Mouse (Mus musculus): ENCODE results near the gene Pde7b. TPM values are rescaled to one million over a fixed set of nuclear protein-coding genes. Genes with fewer than 3 reads are reported as not detected.
A peak's percentile ranks its signal among the peaks of the same experiment; 100 is the strongest.

Pde7b gene
- total RNA-seq, 2 experiments from 2014 or later = 3.8 to 5.2 TPM

DNA sequence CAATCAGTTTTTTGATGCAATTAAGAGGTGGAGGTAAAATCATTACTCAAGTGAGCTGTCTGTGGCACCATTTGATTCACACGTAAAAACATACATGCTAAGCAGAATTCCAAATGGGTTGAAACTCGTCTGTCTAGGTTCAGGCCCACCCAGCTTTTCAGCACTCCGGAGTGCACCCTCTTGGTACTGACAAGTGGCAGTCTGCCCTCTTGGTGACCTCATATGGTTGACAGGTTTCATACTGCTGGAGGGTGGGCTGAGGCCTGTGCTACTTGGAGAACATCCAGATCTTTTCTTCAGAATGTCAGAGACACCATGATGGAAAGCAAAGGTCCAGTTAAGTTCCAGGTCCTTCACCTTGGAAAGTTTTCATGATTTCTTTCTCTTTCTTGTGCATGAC is 265.7 kb downstream of the Pde7b start:
- no peak for ATAC-seq (ENCODE audit: poor library complexity, severe bottlenecking)

DNA sequence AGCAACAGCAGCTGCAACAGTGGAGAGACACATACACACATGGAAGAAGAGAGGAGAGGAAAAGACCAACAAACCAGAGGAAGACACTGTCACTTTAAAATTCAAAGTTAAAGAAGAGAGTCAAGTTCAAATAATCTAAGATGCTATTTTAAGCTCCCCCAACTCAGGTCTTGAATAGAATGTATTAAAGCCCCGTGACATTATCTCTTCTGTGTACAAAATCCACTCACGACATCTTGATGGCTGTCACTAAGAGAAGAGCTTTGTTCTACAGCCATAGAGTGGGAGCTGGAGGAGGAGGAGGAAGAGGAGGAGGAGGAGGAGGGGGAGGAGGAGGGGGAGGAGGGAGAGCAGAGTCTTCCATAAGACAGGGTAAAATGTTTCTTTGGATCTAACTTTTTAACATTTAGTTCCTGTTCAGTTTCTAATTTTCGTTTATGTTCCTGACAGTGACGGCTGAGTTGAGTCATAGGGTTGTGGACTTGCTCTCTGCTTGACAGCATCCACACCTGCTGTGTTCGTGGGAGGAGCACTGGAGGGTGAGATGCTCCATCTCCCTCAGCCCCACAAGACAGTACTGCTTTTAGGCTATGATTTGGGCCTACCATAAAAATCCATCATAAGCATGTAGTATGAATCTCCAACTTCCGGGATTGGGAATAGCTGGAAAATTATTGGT is 270.4 kb downstream of the Pde7b start:
- ATAC-seq (ENCODE audit: poor library complexity, severe bottlenecking) = no peak

DNA sequence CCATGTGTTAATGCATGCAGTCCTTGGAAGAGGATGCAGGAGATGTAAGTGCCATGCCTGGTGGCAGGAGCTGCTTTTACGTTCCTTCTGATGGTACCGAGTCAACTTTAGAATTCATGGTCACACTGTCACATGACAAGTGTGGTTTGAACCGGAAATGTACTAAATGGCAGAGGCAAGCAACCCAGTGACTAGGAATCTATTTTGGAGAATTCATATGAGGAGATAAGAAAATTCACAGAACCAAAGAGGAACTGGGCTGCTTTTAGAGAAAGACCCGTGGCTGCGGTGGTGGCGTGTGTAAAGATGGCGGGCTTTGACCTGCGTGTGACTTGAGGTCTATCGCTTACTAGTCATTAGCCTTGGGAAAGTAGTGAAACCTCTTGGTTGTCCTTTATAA is 287.4 kb downstream of the Pde7b start:
- peak; percentile 47 for ATAC-seq (ENCODE audit: poor library complexity, severe bottlenecking)

DNA sequence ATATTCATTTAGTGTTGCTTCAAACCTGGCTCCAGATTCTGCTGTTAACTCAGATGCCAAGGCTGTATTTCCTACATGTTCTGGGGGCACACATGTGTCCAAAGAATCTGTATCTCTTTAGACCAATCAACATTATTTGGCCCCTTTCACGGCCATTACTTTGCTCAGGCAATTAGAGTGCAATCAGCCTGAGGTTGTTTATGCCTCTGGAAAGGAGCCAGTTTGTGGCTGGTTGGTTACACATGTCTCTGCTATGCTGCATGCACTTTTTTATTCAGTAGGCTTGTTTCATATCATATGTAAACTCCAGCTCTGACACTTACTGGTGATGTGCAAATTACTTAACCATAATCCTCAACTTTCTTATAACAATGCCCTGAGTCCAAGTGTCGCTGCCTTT is 287.9 kb downstream of the Pde7b start:
- no peak for ATAC-seq (ENCODE audit: poor library complexity, severe bottlenecking)

DNA sequence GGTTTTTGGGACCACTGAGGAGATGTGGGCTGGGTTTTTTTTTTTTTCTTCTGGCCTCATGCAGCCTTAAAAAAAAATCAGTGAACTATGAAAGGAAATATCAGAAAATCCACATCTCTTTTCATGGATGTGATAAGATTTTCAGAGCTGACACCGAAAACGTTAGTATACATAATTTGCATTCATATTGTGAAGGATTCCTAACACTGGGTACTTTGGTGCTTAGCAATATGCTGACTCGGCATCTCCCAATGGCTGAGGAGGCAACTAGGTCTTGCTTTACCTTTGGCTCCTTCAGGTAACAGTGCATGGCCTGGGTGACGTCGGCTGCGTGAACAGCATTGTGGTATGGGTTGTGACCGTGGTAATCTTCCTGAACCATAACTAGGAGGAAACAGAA is 289.0 kb downstream of the Pde7b start:
- ATAC-seq (ENCODE audit: poor library complexity, severe bottlenecking) = no peak

DNA sequence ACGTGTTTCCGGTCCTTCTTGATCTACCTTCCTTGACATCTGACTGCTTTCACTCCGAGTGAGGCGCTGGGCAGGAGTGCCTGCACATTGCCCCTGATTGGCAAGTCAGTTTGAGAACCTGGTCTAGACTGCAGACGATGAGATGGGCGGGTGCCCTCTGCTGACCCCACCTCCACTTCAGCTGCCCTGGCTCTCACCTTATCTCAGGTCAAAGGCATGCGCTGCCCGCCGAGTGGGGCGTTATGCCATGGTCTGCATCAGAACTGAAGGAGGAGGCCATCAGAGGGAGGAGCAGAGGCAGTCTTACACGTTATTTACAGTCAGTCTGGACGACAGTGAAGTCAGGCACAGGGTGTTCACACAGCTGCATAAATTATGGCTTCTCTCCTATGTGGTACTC is 293.5 kb downstream of the Pde7b start:
- no peak for ATAC-seq (ENCODE audit: poor library complexity, severe bottlenecking)

DNA sequence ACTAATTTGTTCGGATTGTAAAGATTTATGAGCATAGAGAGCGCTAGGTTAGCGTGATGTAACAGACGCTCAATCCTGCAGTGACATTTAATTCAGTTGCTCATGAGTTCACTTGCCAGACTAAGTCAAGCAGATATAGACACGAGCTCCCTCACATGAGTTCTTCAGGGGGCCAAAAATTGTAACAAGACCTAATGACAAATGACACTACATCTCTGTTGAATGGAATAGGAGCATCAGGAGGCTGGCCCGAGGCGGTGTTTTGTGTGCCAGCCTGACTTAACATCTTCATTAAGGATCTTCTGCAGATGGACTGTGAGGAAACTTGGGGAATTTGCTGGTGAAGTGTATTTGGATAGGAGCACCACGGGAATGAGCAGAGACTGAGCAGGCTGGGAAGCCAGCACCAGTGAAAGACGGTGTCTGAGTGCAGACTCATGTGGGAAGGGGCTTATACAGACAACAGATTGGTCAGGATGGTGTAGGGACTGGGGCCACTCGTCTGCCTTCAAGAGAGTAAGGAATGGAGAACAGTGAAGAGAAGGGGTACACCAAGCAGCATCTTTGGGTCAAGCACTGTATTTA is 303.5 kb downstream of the Pde7b start:
- no peak for ATAC-seq (ENCODE audit: poor library complexity, severe bottlenecking)

DNA sequence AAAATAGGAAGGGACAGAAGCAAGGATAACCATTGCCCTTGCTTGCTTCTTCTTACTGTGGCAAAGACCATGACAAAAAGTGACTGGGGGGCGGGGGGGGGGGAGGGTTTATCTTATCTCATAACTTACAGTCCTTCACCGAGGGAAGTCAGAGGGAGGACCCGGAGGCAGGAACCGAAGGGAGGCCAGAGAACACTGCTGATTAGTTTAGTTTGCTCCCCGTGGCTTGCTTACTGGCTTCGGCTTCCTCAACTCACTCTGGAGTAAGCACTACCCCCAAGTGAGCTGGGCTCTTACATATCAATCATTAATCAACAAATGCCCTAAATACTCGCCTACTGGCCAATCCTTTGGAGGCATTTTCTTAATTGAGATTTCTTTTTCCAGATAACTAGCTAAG is 304.6 kb downstream of the Pde7b start:
- ATAC-seq (ENCODE audit: poor library complexity, severe bottlenecking) = no peak

DNA sequence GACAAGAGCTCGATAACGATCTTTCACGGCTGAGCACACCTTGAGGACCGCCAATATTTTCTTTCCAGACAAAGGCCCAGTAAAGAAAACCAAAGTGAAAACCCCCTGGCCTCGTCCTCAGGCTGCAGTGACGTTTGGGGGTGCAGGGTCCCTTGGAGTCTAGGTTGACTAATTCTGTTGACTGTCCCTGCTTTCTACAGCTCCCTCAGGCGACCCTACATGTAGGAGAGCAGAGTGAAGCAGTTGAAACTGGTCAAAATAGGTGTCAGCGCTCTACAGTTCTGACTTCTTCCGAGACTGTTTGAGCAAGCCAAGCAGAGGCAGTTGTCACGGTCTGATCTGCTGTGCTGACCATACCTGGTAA is 306.0 kb downstream of the Pde7b start:
- ATAC-seq (ENCODE audit: poor library complexity, severe bottlenecking) = no peak

DNA sequence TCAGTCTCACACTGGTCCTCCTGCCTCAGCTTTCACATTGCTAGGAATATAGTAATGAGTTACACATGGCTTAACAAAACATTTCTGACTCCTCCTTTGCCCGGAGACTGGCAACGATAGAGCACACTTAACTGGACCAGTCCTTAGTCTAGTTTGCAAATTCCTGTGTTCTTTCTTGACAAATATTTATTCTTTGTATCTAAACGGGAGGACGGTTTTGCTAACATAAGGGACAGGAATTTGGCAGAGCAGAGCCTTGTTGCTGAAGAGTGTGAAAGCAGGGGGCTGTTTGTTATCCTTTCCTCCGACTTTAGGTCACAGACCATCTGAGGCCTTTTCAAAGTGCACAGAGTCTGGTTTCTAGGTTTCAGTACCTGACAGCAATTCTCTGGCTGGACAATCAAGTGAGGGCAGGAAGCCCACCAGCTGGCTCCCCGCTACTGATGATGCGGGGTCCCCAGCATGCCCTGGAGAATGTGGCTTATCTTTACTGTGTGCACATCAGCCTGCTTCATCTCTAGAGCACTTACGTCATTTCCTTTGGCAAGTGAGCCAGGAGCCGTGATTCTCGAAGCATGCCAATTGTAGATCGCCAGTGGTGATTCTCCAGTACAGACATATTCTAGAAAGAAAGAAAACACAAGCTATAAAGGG is 306.5 kb downstream of the Pde7b start:
- no peak for ATAC-seq (ENCODE audit: poor library complexity, severe bottlenecking)

DNA sequence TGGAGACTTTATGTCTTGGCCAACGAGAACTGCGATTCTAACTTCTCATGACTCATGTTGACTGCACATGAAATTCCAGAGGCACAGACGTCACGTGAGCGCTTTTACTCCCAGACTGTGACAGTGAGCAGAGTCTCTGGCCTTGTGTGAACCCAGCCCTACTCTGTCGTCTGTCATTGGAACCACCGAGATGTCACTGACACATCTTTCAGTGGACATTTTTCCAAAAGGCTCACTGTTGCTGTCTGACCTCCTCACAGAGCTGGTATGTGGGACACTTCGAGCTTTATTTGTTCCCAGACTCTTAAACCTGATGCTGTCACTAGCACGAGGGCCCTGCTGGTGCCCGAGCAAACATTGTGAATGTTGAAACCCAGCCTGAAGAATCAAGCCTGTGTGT is 315.7 kb downstream of the Pde7b start:
- ATAC-seq (ENCODE audit: poor library complexity, severe bottlenecking) = no peak

DNA sequence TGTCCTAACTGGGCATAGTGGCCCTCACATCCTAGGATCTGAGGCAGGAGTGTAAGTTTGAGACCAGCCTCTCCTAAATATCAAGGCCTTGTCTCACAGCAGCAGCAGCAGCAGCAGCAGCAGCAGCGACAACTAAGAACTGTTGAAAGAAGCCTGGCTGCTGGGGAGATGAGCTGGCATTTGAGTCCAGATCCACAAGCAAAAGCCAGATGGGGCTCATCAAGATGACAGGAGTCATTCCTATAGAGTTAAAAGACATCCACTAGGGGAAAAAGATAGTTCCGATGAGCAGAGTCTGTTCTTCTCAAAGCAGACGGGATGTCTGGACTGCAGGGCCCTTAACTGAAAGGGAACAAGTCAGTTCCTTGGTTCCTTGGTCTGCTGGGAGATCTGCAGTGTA is 316.5 kb downstream of the Pde7b start:
- no peak for ATAC-seq (ENCODE audit: poor library complexity, severe bottlenecking)

DNA sequence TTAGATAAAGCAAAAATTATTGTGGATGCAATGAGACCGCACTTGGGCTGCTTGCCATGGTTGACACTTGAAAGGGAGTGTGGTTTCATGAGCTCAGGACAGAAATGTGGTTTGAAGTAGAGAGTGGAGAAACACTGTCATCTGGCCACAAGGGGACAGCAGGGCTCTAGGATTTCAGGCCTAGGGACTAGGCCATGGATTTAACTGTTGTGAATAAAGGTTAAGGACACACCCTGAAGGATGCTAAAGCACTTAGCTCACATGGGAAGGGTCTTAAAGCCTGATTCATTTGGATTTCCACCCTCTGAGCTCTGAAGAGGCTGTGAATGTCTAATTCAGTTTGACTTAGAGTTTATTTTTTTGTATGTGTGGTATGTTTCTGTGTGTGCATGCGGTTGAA is 319.4 kb downstream of the Pde7b start:
- ATAC-seq (ENCODE audit: poor library complexity, severe bottlenecking) = peak; percentile 47; the same call in 1 of the 2 replicates

DNA sequence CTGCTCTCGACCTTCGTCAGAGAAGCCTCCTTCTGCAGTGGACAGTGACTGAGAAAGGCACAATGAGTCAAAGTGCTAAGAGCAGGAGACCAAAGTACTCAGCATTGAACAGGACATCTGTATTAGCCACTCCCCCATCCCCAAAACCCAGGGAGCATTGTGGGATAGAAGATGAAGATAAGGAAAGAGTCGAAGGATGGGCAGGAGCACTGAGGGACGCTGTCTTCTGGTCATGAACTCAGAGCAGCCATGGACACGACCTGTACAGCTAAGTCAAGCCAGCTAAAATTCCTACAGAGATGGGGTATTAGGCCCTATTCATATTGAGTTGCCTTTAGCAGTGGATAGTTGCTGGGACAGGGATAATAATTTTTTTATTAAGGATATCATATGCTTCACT is 321.9 kb downstream of the Pde7b start:
- ATAC-seq (ENCODE audit: poor library complexity, severe bottlenecking) = no peak

DNA sequence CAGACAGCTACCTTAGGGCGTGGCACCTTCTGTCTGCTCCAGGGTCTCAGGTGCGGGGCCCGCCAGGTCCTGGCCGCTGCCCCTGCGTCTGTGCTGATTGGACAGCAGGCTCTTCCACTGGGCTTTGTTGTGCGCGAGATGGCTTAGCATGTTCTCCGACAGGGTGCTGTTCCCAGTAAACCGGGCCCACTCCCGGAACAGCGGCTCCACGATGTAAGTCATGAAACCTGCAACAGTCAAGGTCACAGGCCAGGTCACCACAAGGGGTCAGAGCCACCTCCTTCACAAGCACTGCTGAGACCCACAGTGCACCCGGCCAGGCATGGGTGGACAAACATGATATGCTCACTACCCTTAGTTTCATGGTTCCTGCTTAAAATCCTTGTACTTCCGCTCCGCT is 324.5 kb downstream of the Pde7b start:
- no peak for ATAC-seq (ENCODE audit: poor library complexity, severe bottlenecking)

DNA sequence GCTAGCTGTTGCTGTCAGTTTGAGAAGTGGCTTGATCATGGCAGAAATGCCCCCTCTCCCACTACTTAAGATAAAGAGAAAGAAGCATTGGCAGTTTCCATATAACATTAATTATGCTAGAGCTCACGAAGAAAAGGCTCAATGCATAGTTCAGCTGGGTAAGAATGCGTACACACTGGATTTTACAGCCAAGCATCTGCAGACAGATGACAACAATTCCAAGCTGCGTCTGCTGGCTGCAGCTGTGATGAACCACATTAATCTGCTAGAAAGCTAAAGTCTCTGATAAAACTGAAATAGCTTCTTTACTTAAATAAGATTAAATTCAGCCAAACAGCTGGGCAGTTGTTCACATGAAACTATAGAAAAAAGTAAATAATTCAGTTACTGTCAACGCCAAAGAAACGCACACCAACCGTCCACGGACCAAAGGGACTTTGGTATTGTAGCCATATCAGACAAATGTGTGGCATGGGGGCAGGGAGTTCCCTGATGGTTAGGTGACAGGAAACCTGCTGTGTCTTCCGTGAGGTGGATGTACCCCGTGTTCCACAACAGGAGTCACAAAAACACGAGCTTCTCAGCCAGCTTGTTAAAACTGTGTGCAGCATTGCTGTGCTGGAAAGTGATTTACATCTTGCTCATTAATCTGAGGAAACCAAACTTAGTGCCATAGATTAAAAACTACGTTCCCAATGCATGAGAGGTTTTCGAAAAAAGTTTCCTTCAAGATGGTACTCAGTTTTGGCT is 326.1 kb downstream of the Pde7b start:
- ATAC-seq (ENCODE audit: poor library complexity, severe bottlenecking) = no peak

DNA sequence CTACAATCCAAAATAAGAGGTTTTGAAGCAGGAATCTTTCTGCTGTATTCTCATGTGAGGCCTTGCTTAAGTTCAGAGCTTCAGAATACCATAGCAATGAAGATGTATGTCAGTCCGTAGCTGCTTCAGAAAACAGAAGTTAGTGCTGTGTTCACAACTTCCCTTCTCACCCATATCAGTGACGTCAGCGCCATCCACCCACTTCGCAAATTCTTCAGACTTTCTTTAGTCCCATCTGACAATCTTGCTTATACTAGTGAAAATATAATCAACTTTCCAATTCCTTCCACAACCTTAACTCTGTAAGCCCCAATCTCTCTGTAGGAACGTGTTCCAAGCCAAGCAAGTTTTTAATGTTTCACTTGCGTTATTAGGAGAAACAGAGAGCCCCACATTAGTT is 326.7 kb downstream of the Pde7b start:
- peak; percentile 83 for ATAC-seq (ENCODE audit: poor library complexity, severe bottlenecking)

DNA sequence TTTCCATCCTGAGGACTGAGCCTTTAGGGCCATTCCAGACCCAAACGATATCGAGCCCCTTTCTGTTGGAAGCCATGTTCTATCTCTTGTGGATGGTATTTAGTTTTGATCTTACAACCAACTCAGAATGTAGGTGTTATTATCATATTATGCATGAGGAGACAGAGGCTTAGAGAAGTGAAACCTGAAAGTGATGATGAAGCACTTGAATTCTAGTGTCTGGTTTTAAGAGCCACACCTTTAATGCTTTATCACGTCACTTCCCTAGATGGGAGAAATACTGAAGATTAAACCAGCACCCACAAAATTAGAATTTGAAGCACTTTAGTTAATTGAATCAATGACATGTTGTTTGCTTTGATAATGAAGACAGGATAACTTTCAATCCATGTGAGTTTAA is 329.1 kb downstream of the Pde7b start:
- peak; percentile 29; the same call in 1 of the 2 replicates for ATAC-seq (ENCODE audit: poor library complexity, severe bottlenecking)

DNA sequence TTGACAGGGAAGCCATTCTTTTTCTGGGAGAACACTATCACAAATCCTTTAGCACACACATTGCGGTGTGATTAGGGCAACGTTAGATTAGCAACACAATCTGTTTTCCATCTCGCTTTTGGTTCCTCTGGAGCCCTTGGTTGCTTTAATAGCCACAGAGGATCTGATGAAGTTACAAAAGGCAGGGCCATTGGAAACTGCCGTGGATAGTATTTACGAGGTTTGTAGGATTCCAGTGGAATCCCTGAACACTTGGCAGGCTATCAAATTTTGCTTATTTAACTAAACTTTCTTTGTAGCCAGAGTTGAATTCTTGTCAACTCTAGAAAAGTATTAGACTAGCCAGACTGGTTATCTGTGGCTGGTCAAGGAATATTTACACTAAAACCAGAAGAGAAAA is 330.1 kb downstream of the Pde7b start:
- ATAC-seq (ENCODE audit: poor library complexity, severe bottlenecking) = no peak

DNA sequence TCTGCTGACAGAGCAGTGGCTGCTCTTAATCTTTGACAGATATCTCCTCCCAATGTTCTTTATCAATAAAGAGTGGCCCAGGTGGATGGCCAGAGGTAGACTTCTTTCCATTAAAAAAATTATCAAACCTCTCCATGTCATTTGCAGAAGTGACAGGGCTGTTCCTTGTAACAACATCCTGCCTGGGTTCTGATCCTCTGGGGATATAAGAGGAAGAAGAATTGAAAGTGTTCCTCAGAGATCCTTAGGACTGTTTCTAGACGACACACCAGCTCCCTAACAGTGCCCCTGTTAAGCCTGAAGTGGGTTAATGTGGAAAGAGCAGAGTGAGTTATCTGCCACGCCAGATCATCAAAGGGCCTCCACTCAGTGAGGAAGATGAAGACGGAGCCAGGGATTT is 334.3 kb downstream of the Pde7b start:
- ATAC-seq (ENCODE audit: poor library complexity, severe bottlenecking) = no peak

DNA sequence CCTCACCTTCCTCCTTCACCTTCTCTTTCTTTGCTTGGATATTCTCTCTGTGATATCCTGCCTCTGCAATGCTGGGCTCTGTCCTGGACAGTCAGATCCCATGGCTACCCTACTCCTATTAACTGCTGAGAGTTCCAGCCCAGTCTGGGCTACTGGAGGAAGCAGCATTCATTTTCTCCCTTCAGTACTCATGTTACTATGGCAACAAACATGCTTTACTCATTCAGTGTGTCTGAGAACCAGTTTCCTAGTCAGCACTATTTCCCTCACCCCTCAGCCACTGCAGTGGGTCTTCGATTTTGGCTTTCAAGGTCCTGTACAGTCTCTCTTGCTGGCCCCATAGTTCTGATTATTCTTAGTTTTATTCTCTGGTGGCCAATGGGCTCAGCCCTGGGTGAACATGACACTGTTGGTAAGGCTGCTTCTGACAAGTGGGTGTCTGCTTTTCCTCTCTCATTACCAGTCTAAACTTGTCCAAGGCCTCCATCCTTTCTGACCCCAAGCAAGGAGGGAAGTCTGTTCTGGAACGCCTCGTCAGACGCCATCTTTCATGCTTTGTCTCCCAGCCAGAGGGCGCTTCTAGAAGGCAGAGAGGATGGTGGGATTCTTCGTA is 342.0 kb downstream of the Pde7b start:
- ATAC-seq (ENCODE audit: poor library complexity, severe bottlenecking) = no peak

All from megakaryocyte, adult 5-6 weeks (primary cell).